Mouse (Mus musculus): ENCODE measurements at regions not wholly inside any gene's neighbourhood (a gene's known extent, or its start where the extent isn't known, plus 50 kb on each side); places are given as distances from the start of the nearest gene placed in this dataset.

DNA sequence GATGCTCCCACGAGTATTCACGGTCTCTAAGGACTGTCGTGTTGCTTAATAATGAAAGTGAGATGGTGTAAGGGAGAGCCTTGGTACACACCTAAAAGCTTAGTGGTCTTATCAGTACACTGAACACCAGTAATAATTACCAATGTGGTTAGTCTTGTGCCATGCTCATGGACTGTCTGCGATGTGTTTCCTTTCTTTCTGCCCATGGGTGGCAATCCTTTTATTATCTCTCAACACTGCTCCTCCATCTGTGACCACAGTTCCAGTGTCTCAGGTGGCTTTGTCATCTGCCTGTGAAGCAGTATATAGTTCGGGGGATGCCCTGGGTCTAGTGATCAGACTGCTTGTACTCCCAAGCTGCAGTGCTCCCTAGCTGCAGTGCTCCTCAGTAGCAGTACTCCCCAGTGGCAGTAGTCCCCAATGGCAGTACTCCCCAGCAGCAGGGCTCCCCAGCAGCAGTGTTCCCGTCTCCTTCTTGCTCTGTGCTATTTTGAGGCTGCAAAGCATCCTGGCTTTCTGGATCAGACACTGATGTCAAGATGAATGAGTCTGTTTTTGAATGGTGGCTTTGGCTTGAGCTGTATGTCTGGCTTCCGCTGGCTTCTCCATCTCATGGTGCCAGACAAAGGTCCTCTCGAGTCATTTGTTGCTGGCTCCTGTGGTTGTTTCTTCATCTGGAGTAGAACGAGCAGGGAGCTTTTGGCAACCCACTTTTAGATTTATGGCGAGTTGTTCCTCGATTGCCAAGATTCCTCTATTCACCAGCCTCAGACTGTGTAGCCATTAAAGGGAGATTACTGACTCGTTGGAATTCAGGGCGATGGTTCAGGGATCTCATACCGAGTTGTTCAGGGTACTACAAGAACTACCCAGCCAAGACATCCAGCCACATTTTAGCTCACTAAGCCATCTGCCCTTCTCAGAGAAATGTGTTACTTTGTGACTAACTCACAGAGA, 88.4 kb upstream of the Plxnc1 start:
- Histone ChIP-seq H3K4me3 (replicated peaks) (no peak overlapping the region), H3K4me2 (no peak overlapping the region), H3K36me3 (no peaks in the 10 kb centered on the region), H3K9me3 (no peaks in the 10 kb centered on the region), H3K27ac (no peak overlapping the region), H3K9ac (replicated peaks) (no peak overlapping the region), H3K27me3 (no peaks in the 10 kb centered on the region), H3K4me1 (replicated peaks) (peaks cover 13% of the 10 kb centered on the region)
- WGBS: 84% methylated on average over 14 of the region's 14 CpGs
- ATAC-seq (ENCODE audit: insufficient number of reproducible peaks, insufficient read depth, low FRiP score, low TSS enrichment, low read depth): no peak

DNA sequence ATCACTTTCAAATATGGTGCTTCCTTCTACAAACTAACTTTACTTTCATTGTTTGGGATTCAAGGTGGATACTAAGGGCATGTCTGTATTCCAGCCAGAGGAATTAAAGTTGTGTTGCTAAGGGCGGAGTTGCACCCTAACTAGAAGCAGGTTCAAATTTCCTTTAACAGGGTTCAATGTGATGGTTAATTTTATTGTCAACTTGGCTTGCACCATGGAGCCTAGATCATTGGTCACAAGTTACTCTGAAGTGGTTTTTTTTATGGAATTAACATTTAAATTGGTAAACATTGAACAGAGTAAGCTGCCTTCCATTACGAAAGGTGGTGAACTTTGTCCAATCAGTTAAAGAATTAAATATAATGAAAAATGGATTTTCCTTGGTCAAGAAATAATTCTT, 86.7 kb upstream of the Plxnc1 start:
- Histone ChIP-seq H3K4me1 (replicated peaks) (peaks cover 13% of the 10 kb centered on the region), H3K27ac (no peak overlapping the region), H3K27me3 (no peaks in the 10 kb centered on the region), H3K4me2 (no peak overlapping the region), H3K36me3 (no peaks in the 10 kb centered on the region), H3K9ac (replicated peaks) (no peak overlapping the region), H3K4me3 (replicated peaks) (no peak overlapping the region), H3K9me3 (no peaks in the 10 kb centered on the region)
- ATAC-seq (ENCODE audit: insufficient number of reproducible peaks, insufficient read depth, low FRiP score, low TSS enrichment, low read depth): no peak
- 85% methylated on average over 2 of the region's 2 CpGs for WGBS

GRCm38 (mm10) chr10:95030801-95031200, 86.2 kb upstream of the Plxnc1 start:
- WGBS: 42% methylated on average over 5 of the region's 5 CpGs
- no peaks in the 10 kb centered on the region for H3K36me3 ChIP-seq
- H3K9me3 ChIP-seq: no peaks in the 10 kb centered on the region
- H3K9ac ChIP-seq (replicated peaks): no peak overlapping the region
- no peak for ATAC-seq (ENCODE audit: insufficient number of reproducible peaks, insufficient read depth, low FRiP score, low TSS enrichment, low read depth)
- no peak overlapping the region; the same call in 1 of the 2 replicates for H3K27ac ChIP-seq
- H3K4me3 ChIP-seq (replicated peaks): no peak overlapping the region
- peaks cover 13% of the 10 kb centered on the region for H3K4me1 ChIP-seq (replicated peaks)
- no peaks in the 10 kb centered on the region for H3K27me3 ChIP-seq
- no peak overlapping the region for H3K4me2 ChIP-seq

GRCm38 (mm10) chr10:95029554-95029953, 84.9 kb upstream of the Plxnc1 start:
- Histone ChIP-seq H3K4me3 (replicated peaks) (no peak overlapping the region), H3K4me2 (no peak overlapping the region), H3K9ac (replicated peaks) (no peak overlapping the region), H3K27ac (0 out of 2 replicates have a peak overlapping the region, but pooled peaks have one; percentile 20), H3K27me3 (no peaks in the 10 kb centered on the region), H3K36me3 (no peaks in the 10 kb centered on the region), H3K4me1 (replicated peaks) (peaks cover 13% of the 10 kb centered on the region), H3K9me3 (no peaks in the 10 kb centered on the region)
- no peak for ATAC-seq (ENCODE audit: insufficient number of reproducible peaks, insufficient read depth, low FRiP score, low TSS enrichment, low read depth)
- WGBS: 49% methylated on average over 3 of the region's 3 CpGs

DNA sequence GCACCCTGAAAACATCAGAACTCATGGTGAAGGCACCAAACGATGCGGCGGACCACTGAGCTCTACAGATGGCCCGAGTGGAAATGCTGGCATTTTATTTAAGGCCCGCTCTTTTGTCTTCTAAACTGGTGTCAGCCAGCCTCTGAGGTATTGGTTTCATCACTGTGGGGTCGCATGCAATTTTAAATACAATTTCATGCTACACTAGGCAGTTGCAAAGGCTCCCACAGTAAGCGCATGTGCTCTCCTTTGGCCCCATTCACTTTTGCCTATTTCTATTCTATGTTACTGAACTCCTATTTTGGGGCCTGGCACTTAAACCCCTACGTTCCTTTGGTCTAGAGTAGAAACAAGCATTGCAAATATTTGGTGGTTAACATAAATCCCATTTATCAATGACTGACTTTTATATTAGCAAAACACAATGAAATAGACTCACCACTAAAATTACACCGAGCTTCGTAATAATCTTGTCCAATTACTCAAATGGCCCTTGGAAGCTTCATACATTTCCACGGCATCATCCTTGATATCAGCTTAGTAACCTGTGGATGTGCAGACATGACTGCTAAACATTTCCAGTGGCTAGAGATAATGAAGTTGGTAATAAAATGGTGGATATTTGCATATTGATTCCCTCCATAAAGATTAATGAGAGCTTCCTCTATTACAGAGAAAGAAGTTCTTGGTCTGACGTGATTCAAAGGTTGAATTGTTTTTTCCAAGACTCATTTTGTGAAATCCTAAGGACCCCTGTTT, 81.1 kb upstream of the Plxnc1 start:
- no peak for ATAC-seq (ENCODE audit: insufficient number of reproducible peaks, insufficient read depth, low FRiP score, low TSS enrichment, low read depth)
- WGBS: 89% methylated on average over 12 of the region's 12 CpGs
- H3K9me3 ChIP-seq: no peaks in the 10 kb centered on the region
- no peak overlapping the region for H3K9ac ChIP-seq (replicated peaks)
- no peak overlapping the region for H3K4me3 ChIP-seq (replicated peaks)
- no peaks in the 10 kb centered on the region for H3K36me3 ChIP-seq
- peaks cover 11% of the 10 kb centered on the region for H3K4me1 ChIP-seq (replicated peaks)
- H3K27me3 ChIP-seq: no peaks in the 10 kb centered on the region
- H3K4me2 ChIP-seq: no peak overlapping the region
- no peak overlapping the region for H3K27ac ChIP-seq

DNA sequence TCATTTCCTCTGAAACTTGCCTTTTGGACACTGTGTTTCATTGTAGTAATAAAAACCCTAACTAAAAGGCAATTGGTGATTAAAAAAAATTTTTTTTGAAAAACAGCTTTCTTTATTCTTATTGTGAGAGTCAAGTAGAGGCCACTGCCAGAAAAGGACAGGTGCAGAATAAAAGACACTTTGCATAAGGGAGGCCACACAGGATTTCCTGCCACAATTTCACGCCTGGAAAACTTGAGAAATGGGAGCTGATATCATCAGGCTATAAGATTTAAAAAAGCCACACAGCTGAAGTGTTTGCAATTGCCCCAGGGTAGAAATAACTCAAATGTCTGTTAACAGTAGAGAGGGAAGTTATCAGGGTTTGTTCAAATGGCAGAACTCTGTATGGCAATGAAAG, 76.6 kb upstream of the Plxnc1 start:
- Histone ChIP-seq H3K9ac (replicated peaks) (no peak overlapping the region), H3K36me3 (no peaks in the 10 kb centered on the region), H3K4me1 (replicated peaks) (no peaks in the 10 kb centered on the region), H3K9me3 (peaks cover 5% of the 10 kb centered on the region; the same call in 1 of the 2 replicates), H3K4me2 (no peak overlapping the region), H3K4me3 (replicated peaks) (no peak overlapping the region), H3K27ac (no peak overlapping the region), H3K27me3 (no peaks in the 10 kb centered on the region)
- no peak for ATAC-seq (ENCODE audit: insufficient number of reproducible peaks, insufficient read depth, low FRiP score, low TSS enrichment, low read depth)
- 73% methylated on average over 1 of the region's 1 CpGs for WGBS

GRCm38 (mm10) chr10:95016896-95017295, 72.3 kb upstream of the Plxnc1 start:
- no peak for ATAC-seq (ENCODE audit: insufficient number of reproducible peaks, insufficient read depth, low FRiP score, low TSS enrichment, low read depth)
- Histone ChIP-seq H3K27me3 (no peaks in the 10 kb centered on the region), H3K36me3 (no peaks in the 10 kb centered on the region), H3K9me3 (peaks cover 5% of the 10 kb centered on the region; the same call in 1 of the 2 replicates), H3K4me1 (replicated peaks) (no peaks in the 10 kb centered on the region), H3K4me2 (no peak overlapping the region), H3K27ac (no peak overlapping the region), H3K4me3 (replicated peaks) (no peak overlapping the region), H3K9ac (replicated peaks) (no peak overlapping the region)
- 93% methylated on average over 7 of the region's 7 CpGs for WGBS

GRCm38 (mm10) chr10:95015298-95015951, 70.8 kb upstream of the Plxnc1 start:
- no peaks in the 10 kb centered on the region for H3K27me3 ChIP-seq
- H3K9me3 ChIP-seq: peaks cover 5% of the 10 kb centered on the region; the same call in 1 of the 2 replicates
- no peak overlapping the region for H3K9ac ChIP-seq (replicated peaks)
- H3K27ac ChIP-seq: no peak overlapping the region
- ATAC-seq (ENCODE audit: insufficient number of reproducible peaks, insufficient read depth, low FRiP score, low TSS enrichment, low read depth): no peak
- no peaks in the 10 kb centered on the region for H3K4me1 ChIP-seq (replicated peaks)
- H3K36me3 ChIP-seq: no peaks in the 10 kb centered on the region
- no peak overlapping the region for H3K4me2 ChIP-seq
- 82% methylated on average over 9 of the region's 9 CpGs for WGBS
- no peak overlapping the region for H3K4me3 ChIP-seq (replicated peaks)

DNA sequence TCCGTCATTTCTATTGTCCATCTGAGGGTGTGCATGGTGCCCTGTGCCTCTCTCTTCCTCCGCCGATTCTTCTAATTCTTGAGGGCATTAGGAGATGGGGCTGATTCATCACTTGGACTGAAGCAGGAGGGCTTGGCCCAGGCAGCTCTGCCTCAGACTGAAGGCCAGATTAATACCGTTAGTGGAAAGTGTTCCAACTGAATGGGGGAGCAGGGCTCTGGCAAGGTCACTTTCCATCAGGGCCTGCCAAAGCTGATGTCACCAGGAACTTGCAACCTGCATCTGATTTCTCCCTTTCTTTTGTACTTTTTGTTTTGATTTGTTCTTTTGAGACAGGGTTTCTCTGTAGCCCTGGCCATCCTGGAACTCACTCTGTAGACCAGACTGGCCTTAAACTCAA, 69.3 kb upstream of the Plxnc1 start:
- no peak for ATAC-seq (ENCODE audit: insufficient number of reproducible peaks, insufficient read depth, low FRiP score, low TSS enrichment, low read depth)
- no peak overlapping the region for H3K4me3 ChIP-seq (replicated peaks)
- H3K36me3 ChIP-seq: no peaks in the 10 kb centered on the region
- WGBS: 83% methylated on average over 4 of the region's 4 CpGs
- H3K4me1 ChIP-seq (replicated peaks): no peaks in the 10 kb centered on the region
- peaks cover 5% of the 10 kb centered on the region; the same call in 1 of the 2 replicates for H3K9me3 ChIP-seq
- H3K4me2 ChIP-seq: no peak overlapping the region
- no peak overlapping the region for H3K9ac ChIP-seq (replicated peaks)
- H3K27ac ChIP-seq: no peak overlapping the region
- no peaks in the 10 kb centered on the region for H3K27me3 ChIP-seq

DNA sequence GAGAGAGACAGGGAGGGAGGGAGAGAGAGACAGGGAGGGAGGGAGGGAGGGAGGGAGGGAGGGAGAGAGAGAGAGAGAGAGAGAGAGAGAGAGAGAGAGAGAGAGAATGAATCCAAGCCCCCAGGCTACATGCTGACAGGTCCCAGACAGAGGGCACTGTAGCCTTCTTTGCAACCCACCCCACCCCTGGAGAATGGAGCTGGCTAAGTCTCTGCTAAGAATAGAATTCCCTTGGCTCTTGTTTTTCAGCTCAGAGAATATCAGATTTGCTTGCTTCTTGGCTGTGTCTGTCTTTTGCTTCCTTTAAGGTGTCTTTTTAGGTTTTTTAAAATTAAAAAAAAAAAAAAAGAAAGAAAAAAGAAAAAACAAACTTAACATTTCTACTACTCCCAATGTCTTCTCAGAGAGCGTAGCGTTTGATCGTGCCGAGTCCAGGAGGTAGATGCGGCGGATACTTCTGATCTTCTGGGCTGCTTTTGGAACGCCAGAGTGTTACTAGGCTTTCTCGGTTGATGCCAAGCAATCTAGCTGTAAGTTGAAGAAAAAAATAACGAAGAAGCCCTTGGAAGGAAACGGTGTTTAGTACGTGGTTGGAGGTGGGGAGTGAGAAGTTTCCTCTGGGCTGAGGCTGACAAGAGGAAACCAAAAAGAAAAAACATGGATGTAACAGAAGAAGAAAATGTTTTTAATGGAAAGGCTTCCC, 68.7 kb upstream of the Plxnc1 start:
- H3K9me3 ChIP-seq: peaks cover 5% of the 10 kb centered on the region; the same call in 1 of the 2 replicates
- H3K4me1 ChIP-seq (replicated peaks): no peaks in the 10 kb centered on the region
- ATAC-seq (ENCODE audit: insufficient number of reproducible peaks, insufficient read depth, low FRiP score, low TSS enrichment, low read depth): no peak
- no peaks in the 10 kb centered on the region for H3K27me3 ChIP-seq
- H3K4me3 ChIP-seq (replicated peaks): no peak overlapping the region
- no peak overlapping the region for H3K27ac ChIP-seq
- 89% methylated on average over 11 of the region's 11 CpGs for WGBS
- no peak overlapping the region for H3K4me2 ChIP-seq
- no peaks in the 10 kb centered on the region for H3K36me3 ChIP-seq
- no peak overlapping the region for H3K9ac ChIP-seq (replicated peaks)
